Mouse (Mus musculus) liver, adult 2 months (tissue): ENCODE data around the gene Pgbd5. TPM values are rescaled to one million over a fixed set of nuclear protein-coding genes. Genes with fewer than 3 reads are reported as not detected.

Experiments
- DNase-seq: peaks from one replicate; pipeline ENCODE4 v3.0.0-alpha.2; 2011; ENCODE audit warnings: low read depth, low spot score; ENCODE audit errors: extremely low read depth
- H3K27ac ChIP-seq: fragments of 200-500 bp; replicated peaks from 2 replicates; pipeline ENCODE4 v1.5.1; 2012; ENCODE audit warnings: low read depth, mild to moderate bottlenecking, control low read depth, inconsistent platforms, low read length; ENCODE audit not compliant: insufficient read depth
- H3K27me3 ChIP-seq: fragments of 200-500 bp; 2 replicates; pipeline ENCODE4 v1.6.1; 2012; ENCODE audit warnings: mild to moderate bottlenecking, moderate library complexity, low read length, inconsistent platforms; ENCODE audit not compliant: control insufficient read depth, insufficient read depth
- H3K36me3 ChIP-seq: fragments of 200-500 bp; 2 replicates; pipeline ENCODE4 v1.6.1; 2012; ENCODE audit warnings: low read length, inconsistent platforms; ENCODE audit not compliant: control insufficient read depth, insufficient read depth
- H3K4me1 ChIP-seq: fragments of 200-500 bp; 2 replicates; pipeline ENCODE4 v1.6.1; 2011; ENCODE audit warnings: low read length; ENCODE audit not compliant: control insufficient read depth, insufficient read depth
- H3K4me3 ChIP-seq: fragments of 200-500 bp; 2 replicates; pipeline ENCODE4 v1.5.1; 2011; ENCODE audit warnings: low read depth, mild to moderate bottlenecking, control low read depth, low read length, moderate library complexity; ENCODE audit not compliant: insufficient read depth
- H3K79me2 ChIP-seq: fragments of 200-500 bp; 2 replicates; pipeline ENCODE4 v1.6.1; 2012; ENCODE audit warnings: inconsistent platforms, mild to moderate bottlenecking, low read length, moderate library complexity; ENCODE audit not compliant: control insufficient read depth, insufficient read depth
- H3K9ac ChIP-seq: fragments of 200-500 bp; 2 replicates; pipeline ENCODE4 v1.6.1; 2012; ENCODE audit warnings: low read depth, mild to moderate bottlenecking, control low read depth, inconsistent platforms, low read length
- CTCF ChIP-seq: fragments of 200-500 bp; IDR thresholded peaks from 2 replicates; pipeline ENCODE4 v1.5.1; 2011; ENCODE audit warnings: low read depth, low read length, control low read depth
- POLR2A ChIP-seq: fragments of 200-500 bp; IDR thresholded peaks from 2 replicates; pipeline ENCODE4 v1.6.1; 2011; ENCODE audit warnings: low read length, control low read depth; ENCODE audit not compliant: insufficient read depth; ENCODE audit errors: extremely low read depth
- WGBS: fragments of 180-500 bp; shearing (Covaris S2); methylation state at CpG from one replicate; pipeline ENCODE4 v1.1.7; 2018; 5-methylcytosine and 5-hydroxymethylcytosine counted together
- polyA plus RNA-seq: library from polyadenylated mRNA; depleted of rRNA; stranded (reverse); fragments of >200 nt; gene quantifications from 2 replicates; pipeline ENCODE4 v1.2.3, GENCODE M21; 2012
- total RNA-seq: library from RNA; depleted of rRNA; stranded (reverse); fragments of >200 nt; gene quantifications from 2 replicates; pipeline ENCODE4 v1.2.3, GENCODE M21; 2014

Gene Pgbd5
- total and polyA plus RNA-seq, 2 experiments, result not detected

DNA sequence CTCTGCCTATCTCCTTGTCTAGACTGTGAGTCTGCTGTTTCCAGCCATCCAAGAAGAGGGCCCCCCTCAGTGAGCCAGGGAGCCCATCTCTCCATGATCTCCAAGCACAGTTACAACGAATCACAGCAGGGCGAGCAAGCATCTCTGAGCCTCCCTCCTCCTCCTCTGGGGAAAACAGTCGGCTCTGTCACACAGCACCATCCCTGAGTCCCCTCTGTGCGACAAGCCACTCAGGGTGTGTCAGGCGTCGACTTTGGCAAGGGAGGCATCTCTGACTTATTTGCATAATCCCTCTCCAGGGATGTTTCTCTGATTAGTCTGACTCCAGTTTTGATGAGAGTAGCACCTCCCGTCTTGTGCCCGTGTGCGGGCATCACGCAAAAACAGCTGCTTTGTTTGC is 57.2 kb downstream of the Pgbd5 start:
- DNase-seq, result no peak
- Histone ChIP-seq H3K9ac (no peak overlapping the region), H3K4me1 (no peaks in the 10 kb centered on the region), H3K27me3 (no peaks in the 10 kb centered on the region), H3K27ac (no peak overlapping the region), H3K79me2 (no peaks in the 10 kb centered on the region), H3K36me3 (no peaks in the 10 kb centered on the region), H3K4me3 (no peak overlapping the region)
- 66% methylated on average over 10 of the region's 10 CpGs for WGBS
- TF ChIP-seq CTCF (no peak), POLR2A (no peak)

DNA sequence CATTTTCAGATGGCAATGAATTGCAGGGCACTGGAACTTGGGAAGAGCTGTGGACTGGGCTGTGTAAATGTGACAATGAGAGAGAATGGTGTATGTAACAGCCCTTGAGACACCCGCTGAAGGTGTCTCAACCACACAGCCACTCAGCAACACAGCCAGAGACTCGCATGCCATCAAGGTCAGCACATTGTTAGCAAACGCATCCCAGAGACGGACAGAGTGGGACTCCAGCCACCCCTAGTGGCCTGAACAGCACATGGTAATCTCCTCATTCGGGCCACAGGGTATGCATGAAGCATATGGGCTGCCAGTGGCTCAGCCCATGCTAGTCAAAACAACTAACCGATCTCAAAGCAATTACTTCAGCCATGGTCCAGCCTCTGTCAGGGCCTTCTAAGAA is 60.2 kb downstream of the Pgbd5 start:
- Histone ChIP-seq H3K4me1 (no peaks in the 10 kb centered on the region), H3K79me2 (no peaks in the 10 kb centered on the region), H3K36me3 (no peaks in the 10 kb centered on the region), H3K4me3 (no peak overlapping the region), H3K27ac (no peak overlapping the region), H3K27me3 (no peaks in the 10 kb centered on the region), H3K9ac (no peak overlapping the region)
- TF ChIP-seq CTCF (no peak), POLR2A (no peak)
- DNase-seq, result no peak
- WGBS, result 62% methylated on average over 6 of the region's 6 CpGs

DNA sequence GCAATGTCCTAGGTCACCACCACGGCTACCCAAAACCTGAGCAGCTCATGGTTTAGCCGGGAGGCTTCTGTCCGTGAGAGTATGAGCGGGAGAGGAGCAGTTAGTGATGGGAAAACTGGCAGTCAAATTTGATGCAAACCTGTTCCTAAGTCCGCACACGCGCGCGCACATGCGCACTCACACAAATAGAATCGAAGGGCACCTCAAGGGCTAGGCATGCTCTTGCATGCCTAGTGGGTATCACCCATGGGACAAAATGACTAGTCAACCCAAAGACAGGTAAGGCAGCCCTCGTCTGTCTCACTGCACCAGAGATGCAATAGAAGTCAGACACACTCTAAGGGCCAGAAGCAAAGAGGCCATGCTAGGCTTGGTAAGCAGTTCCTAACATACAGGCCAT is 63.1 kb downstream of the Pgbd5 start:
- H3K9ac ChIP-seq, result no peak overlapping the region
- 92% methylated on average over 12 of the region's 12 CpGs for WGBS
- no peaks in the 10 kb centered on the region for H3K36me3 ChIP-seq
- TF ChIP-seq POLR2A (no peak), CTCF (no peak)
- no peaks in the 10 kb centered on the region for H3K79me2 ChIP-seq
- no peak overlapping the region for H3K27ac ChIP-seq
- no peak for DNase-seq
- H3K4me1 ChIP-seq, result no peaks in the 10 kb centered on the region
- H3K4me3 ChIP-seq, result no peak overlapping the region
- H3K27me3 ChIP-seq, result no peaks in the 10 kb centered on the region

DNA sequence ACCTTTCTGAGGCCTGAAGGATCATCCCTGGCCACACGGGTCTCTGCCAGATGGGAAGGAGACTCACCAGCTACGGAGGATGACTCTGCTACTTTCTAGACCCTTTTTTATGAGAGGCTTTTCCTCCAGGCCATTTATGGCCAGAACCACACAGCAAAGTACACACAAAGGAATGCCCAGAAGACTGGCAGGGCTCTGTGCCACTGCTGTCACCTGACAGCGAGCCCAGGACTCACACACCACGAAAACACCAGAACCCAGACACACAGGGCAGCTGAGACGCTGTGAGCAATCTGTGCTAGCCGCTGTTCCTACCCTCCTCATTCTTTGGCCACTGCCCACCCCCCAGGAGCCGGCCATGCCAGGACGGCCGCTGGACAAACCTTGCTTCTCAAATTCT is 63.7 kb downstream of the Pgbd5 start:
- 90% methylated on average over 9 of the region's 9 CpGs for WGBS
- no peaks in the 10 kb centered on the region for H3K36me3 ChIP-seq
- TF ChIP-seq POLR2A (no peak), CTCF (no peak)
- no peaks in the 10 kb centered on the region for H3K79me2 ChIP-seq
- H3K27ac ChIP-seq, result no peak overlapping the region
- no peaks in the 10 kb centered on the region for H3K4me1 ChIP-seq
- H3K27me3 ChIP-seq, result no peaks in the 10 kb centered on the region
- no peak overlapping the region for H3K4me3 ChIP-seq
- H3K9ac ChIP-seq, result no peak overlapping the region
- DNase-seq, result no peak

DNA sequence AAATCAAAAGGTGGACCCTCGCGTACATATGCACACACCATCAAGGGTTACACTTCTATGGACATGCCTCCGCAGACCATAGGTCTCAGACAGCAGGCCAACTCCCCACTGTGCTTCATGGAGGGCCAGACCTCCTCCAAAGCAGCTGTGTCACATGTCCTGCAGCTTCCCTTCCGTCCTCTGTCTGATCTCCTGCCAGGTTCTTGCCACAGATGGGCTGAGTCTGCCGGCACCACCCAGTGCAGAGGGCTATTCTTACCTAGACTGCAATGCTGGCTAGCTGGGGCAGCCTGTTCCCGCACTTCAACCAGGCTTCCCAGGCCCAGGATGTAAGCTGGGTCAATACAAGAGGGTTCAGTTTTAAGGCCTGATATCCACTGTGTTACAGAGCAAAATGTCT is 64.3 kb downstream of the Pgbd5 start:
- no peaks in the 10 kb centered on the region for H3K79me2 ChIP-seq
- H3K27me3 ChIP-seq, result no peaks in the 10 kb centered on the region
- H3K9ac ChIP-seq, result no peak overlapping the region
- no peaks in the 10 kb centered on the region for H3K4me1 ChIP-seq
- no peak for TF ChIP-seq CTCF
- no peak for TF ChIP-seq POLR2A
- no peaks in the 10 kb centered on the region for H3K36me3 ChIP-seq
- no peak overlapping the region for H3K27ac ChIP-seq
- H3K4me3 ChIP-seq, result no peak overlapping the region
- WGBS, result 52% methylated on average over 6 of the region's 6 CpGs
- DNase-seq, result no peak

DNA sequence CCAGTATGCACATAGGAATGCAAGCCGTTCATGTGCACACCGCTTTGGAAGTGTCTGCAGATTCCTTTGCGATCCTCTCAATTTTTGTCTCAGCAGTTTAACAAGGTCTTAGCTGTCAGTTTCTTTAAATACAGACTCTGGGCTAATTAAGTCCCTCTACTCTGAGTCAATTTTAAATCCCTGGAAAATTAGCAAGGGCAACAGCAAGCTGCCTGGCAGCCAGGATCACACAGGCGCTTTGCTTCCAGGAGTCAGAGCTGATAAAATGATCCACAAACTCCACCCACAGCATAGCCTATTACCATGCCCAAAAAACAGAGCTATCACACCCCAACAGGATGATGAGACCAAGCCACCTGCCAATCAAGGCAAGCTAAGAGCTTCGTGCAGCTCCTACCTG is 65.7 kb downstream of the Pgbd5 start:
- 91% methylated on average over 5 of the region's 5 CpGs for WGBS
- TF ChIP-seq CTCF (no peak), POLR2A (no peak)
- H3K27ac ChIP-seq, result no peak overlapping the region
- H3K4me1 ChIP-seq, result no peaks in the 10 kb centered on the region
- H3K27me3 ChIP-seq, result no peaks in the 10 kb centered on the region
- no peak for DNase-seq
- H3K36me3 ChIP-seq, result no peaks in the 10 kb centered on the region
- H3K4me3 ChIP-seq, result no peak overlapping the region
- no peak overlapping the region for H3K9ac ChIP-seq
- H3K79me2 ChIP-seq, result no peaks in the 10 kb centered on the region
